Mouse (Mus musculus): ENCODE results near the gene Fam89a. TPM values are rescaled to one million over a fixed set of nuclear protein-coding genes. Genes with fewer than 3 reads are reported as not detected.

The Fam89a gene
- polyA plus RNA-seq (2012; rRNA removed): 1.3 and 2.1 TPM in 2 replicates

DNA sequence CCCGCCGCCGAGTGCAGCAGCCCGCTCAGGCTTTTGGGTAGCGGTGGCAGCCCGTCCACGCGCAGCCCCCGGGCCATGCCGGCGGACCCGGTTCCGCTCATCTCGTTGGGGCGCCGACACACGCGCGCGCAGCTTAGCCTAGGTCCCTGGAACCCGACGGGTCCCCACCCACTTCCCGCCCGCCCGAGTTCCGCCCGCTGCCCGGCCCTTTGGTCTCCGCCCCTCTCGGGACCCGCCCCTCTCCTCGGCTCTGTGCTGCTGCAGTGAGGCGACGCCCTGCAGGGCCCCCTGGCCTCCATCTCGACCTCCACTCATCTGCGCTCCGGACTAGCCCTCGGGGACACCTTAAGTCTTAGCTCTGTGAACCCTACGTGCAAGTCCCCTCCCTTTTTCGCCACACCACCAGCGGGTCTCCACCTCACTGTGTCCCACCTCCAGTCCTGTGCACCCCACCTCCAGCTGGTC lies at the start of gene Fam89a:
TSS of gene Fam89a (minus strand) at position 124 of the 465 bp plus-strand sequence.

DNA sequence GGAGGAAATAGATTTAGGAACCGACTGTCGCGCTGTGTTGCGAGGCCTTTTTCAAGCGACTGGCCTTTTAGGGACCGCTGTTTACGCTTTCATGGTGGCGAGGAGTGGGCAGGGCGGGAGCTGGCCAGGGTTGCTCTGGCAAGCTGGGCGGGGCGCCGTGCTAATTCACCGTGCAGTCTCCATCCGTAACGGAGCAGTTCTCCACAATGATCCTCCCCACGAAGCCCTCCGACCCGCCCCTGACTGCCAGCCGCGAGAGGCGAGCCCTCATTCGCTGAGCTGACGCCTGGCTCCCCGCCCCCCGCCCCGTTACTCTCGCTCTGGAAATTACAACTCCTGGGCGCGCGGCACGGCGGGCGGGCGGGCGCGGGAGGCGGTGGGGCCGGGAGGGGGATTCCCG lies 41.1 kb upstream of the Fam89a start, which contains the start of gene Trim67:
TSS of gene Trim67 (plus strand) at position 385 of the 400 bp plus-strand sequence.

DNA sequence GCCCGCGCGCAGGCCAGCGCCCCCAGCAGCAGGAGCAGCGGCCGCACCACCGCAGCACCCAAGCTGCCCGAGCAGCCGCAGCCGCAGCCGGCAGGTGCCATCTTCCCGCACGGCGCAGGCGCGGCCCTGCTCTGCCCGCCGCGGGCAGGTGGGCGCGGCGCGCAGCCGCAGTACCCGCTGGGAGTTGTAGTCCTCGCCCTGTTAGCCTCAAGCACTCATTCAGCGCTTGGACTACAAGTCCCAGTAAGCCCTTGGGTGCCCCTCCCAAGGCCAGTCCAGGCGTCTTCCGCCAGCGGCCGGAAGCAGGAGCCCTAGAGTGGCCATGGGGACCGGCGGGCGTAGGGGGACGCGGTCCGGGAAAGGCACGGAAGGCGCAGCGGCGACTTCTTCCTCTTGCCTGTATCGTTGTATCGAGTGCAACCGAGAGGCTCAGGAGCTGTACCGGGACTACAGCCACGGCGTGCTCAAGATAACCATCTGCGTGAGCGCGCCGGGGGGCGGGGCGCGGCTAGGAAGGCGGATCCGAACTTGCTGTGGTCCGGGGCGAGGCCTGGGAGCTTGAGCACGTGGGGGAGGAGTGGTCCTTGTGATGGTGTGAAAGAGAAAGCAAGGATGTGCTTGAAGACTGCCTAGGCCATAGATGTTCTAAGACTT lies 29.6 kb downstream of the Fam89a start, which contains the start of the genes Ttc13 and Arv1:
TSS of gene Ttc13 (minus strand) at position 122 of the 654 bp plus-strand sequence.
TSS of gene Arv1 (plus strand) at position 278 of the 654 bp plus-strand sequence.

Other genes with a start within 250 kb of the Fam89a start
- gene Cog2, start 231.1 kb downstream of the Fam89a start, polyA plus RNA-seq (2012; rRNA removed): 29.7 and 32.2 TPM in 2 replicates
- 54.4 and 75.4 TPM in 2 replicates for gene Agt, start 182.1 kb downstream of the Fam89a start, polyA plus RNA-seq (2012; rRNA removed)
- gene Capn9, start 175.7 kb downstream of the Fam89a start, polyA plus RNA-seq (2012; rRNA removed): 37.5 and 45.4 TPM in 2 replicates
- gene 2310022B05Rik, start 88.5 kb downstream of the Fam89a start, polyA plus RNA-seq (2012; rRNA removed): 45.9 and 51.5 TPM in 2 replicates
- 15.4 and 15.5 TPM in 2 replicates for gene Ttc13, start 29.8 kb downstream of the Fam89a start, polyA plus RNA-seq (2012; rRNA removed)
- 11.9 and 13.1 TPM in 2 replicates for gene Arv1, start 29.7 kb downstream of the Fam89a start, polyA plus RNA-seq (2012; rRNA removed)
- 0.10 and 0.12 TPM in 2 replicates for gene Trim67, start 41.3 kb upstream of the Fam89a start, polyA plus RNA-seq (2012; rRNA removed)
- 28.0 and 28.5 TPM in 2 replicates for gene Gnpat, start 111.2 kb upstream of the Fam89a start, polyA plus RNA-seq (2012; rRNA removed)
- gene 2810004N23Rik, start 111.3 kb upstream of the Fam89a start, polyA plus RNA-seq (2012; rRNA removed): 7.7 and 8.9 TPM in 2 replicates
- gene Exoc8, start 145.9 kb upstream of the Fam89a start, polyA plus RNA-seq (2012; rRNA removed): 12.6 and 13.5 TPM in 2 replicates
- 10.7 and 11.7 TPM in 2 replicates for gene Sprtn, start 146.1 kb upstream of the Fam89a start, polyA plus RNA-seq (2012; rRNA removed)
- gene Egln1, start 197.5 kb upstream of the Fam89a start, polyA plus RNA-seq (2012; rRNA removed): 33.0 and 36.5 TPM in 2 replicates

Data from colon, adult 2 months (tissue).